Mouse (Mus musculus): ENCODE measurements around the gene Ankrd26. TPM values are rescaled to one million over a fixed set of nuclear protein-coding genes. Genes with fewer than 3 reads are reported as not detected.

Gene Ankrd26
- polyA plus RNA-seq, 1 experiment from 2014 or later = 16.0 TPM

GRCm38 (mm10) chr6:118455042-118455631 lies 106.9 kb downstream of the Ankrd26 start, which contains the start of gene Zfp248:
TSS of gene Zfp248 (minus strand) at chr6:118455528.
- under 1% methylated on average over 40 of the region's 43 CpGs for WGBS
- Histone ChIP-seq H3K9ac (ENCODE audit: low read depth, low read length) (peak within 1 kb of the TSS; percentile 97), H3K27me3 (replicated peaks; ENCODE audit: control insufficient read depth, insufficient read depth, low read length) (no peaks in the 10 kb centered on the region), H3K4me3 (ENCODE audit: low read length) (peak within 1 kb of the TSS; percentile 84), H3K9me3 (ENCODE audit: control insufficient read depth, low read length) (no peaks in the 10 kb centered on the region), H3K4me1 (ENCODE audit: control insufficient read depth, insufficient read depth, low read depth, low read length) (peaks cover 12% of the 10 kb centered on the region), H3K27ac (ENCODE audit: low read depth, low read length) (peak within 1 kb of the TSS; percentile 99), H3K4me2 (ENCODE audit: low read length) (peak within 1 kb of the TSS; percentile 81), H3K36me3 (ENCODE audit: control insufficient read depth, insufficient read depth, low read length) (no peaks in the 10 kb centered on the region)
- peak; percentile 98 for ATAC-seq

GRCm38 (mm10) chr6:118454452-118454851 lies 107.6 kb downstream of the Ankrd26 start:
- Histone ChIP-seq H3K4me3 (ENCODE audit: low read length) (peak overlapping the region; percentile 84), H3K9me3 (ENCODE audit: control insufficient read depth, low read length) (no peaks in the 10 kb centered on the region), H3K4me2 (ENCODE audit: low read length) (peak overlapping the region; percentile 81), H3K27ac (ENCODE audit: low read depth, low read length) (peak overlapping the region; percentile 99), H3K9ac (ENCODE audit: low read depth, low read length) (peak overlapping the region; percentile 97), H3K36me3 (ENCODE audit: control insufficient read depth, insufficient read depth, low read length) (no peaks in the 10 kb centered on the region), H3K4me1 (ENCODE audit: control insufficient read depth, insufficient read depth, low read depth, low read length) (peaks cover 12% of the 10 kb centered on the region), H3K27me3 (replicated peaks; ENCODE audit: control insufficient read depth, insufficient read depth, low read length) (no peaks in the 10 kb centered on the region)
- WGBS = 33% methylated on average over 8 of the region's 8 CpGs
- no peak for ATAC-seq

Other genes with a start within 250 kb of the Ankrd26 start
- gene Bms1, start 142.8 kb downstream of the Ankrd26 start, polyA plus RNA-seq (2015; fragmentation: Nextera tagmentation; extraction: Ambion mirVana) = 19.1 and 21.2 TPM in 2 replicates
- gene Zfp248, start 106.7 kb downstream of the Ankrd26 start, polyA plus RNA-seq (2015; fragmentation: Nextera tagmentation; extraction: Ambion mirVana) = 17.8 and 18.3 TPM in 2 replicates
- gene Zfp9, start 82.9 kb downstream of the Ankrd26 start, polyA plus RNA-seq (2015; fragmentation: Nextera tagmentation; extraction: Ambion mirVana) = 10.0 and 12.0 TPM in 2 replicates

Data from hindbrain, embryonic 16.5 days (tissue).